In genomic region chr11:71144661-71145060, GRCm38 (mm10) we compare ENCODE assay signal across 12 mouse cellular contexts. TPM values are rescaled to one million over a fixed set of nuclear protein-coding genes. Genes with fewer than 3 reads are reported as not detected.
DNase-seq lines count a peak whose midpoint lies in the region; ATAC-seq lines count a peak whose summit lies in the region.
"Had no signal": no experiment of that assay in that cellular context is flagged by ENCODE, and none has a peak within 500 bp of the region (broad histone marks: within the 10 kb centered on the region; RNA-seq: fewer than 3 reads in every experiment).

Nlrp1a (minus strand) TSS chr11:71144704.

- H3K9me3 ChIP-seq in liver, embryonic 11.5 days (ENCODE audit: control insufficient read depth, low read length): no peaks in the 10 kb centered on the region
- H3K9me3 ChIP-seq in hindbrain, embryonic 10.5 days: no peaks in the 10 kb centered on the region
- H3K9me3 ChIP-seq: heart, embryonic 13.5 days had no signal

- H3K27me3 ChIP-seq in liver, embryonic 11.5 days (replicated peaks; ENCODE audit: control insufficient read depth, insufficient read depth, low read length): no peaks in the 10 kb centered on the region
- H3K27me3 ChIP-seq in hindbrain, embryonic 10.5 days (ENCODE audit: insufficient read depth, poor library complexity, severe bottlenecking): no peaks in the 10 kb centered on the region
- H3K27me3 ChIP-seq: heart, embryonic 13.5 days had no signal

- no peak within 1 kb of the TSS for H3K4me2 ChIP-seq in liver, embryonic 11.5 days
- H3K4me2 ChIP-seq: heart, embryonic 13.5 days had no signal

- 51% methylated on average over 3 of the region's 3 CpGs for WGBS in liver, embryonic 11.5 days
- 80% methylated on average over 3 of the region's 3 CpGs for whole genome bisulfite sequencing in hindbrain, embryonic 10.5 days

- no peaks in the 10 kb centered on the region for H3K36me3 ChIP-seq in liver, embryonic 11.5 days (ENCODE audit: control insufficient read depth, insufficient read depth, low read length)
- no peaks in the 10 kb centered on the region for H3K36me3 ChIP-seq in hindbrain, embryonic 10.5 days
- H3K36me3 ChIP-seq: heart, embryonic 13.5 days had no signal

- H3K4me3 ChIP-seq in liver, embryonic 11.5 days (ENCODE audit: low read depth, low read length): no peak within 1 kb of the TSS
- no peak within 1 kb of the TSS for H3K4me3 ChIP-seq in hindbrain, embryonic 10.5 days
- H3K4me3 ChIP-seq: heart, embryonic 13.5 days had no signal

- H3K27ac ChIP-seq in liver, embryonic 11.5 days (ENCODE audit: low read depth, low read length): no peak within 1 kb of the TSS
- no peak within 1 kb of the TSS for H3K27ac ChIP-seq in hindbrain, embryonic 10.5 days
- H3K27ac ChIP-seq: heart, embryonic 13.5 days had no signal

- H3K4me1 ChIP-seq in liver, embryonic 11.5 days (replicated peaks; ENCODE audit: control insufficient read depth, insufficient read depth, low read length): no peaks in the 10 kb centered on the region
- H3K4me1 ChIP-seq in hindbrain, embryonic 10.5 days (replicated peaks): no peaks in the 10 kb centered on the region
- H3K4me1 ChIP-seq: heart, embryonic 13.5 days had no signal

- H3K9ac ChIP-seq in liver, embryonic 11.5 days (ENCODE audit: low read depth, low read length): no peak within 1 kb of the TSS
- H3K9ac ChIP-seq: heart, embryonic 13.5 days had no signal

- ATAC-seq in liver, embryonic 11.5 days (replicated peaks; ENCODE audit: low FRiP score): no peak

- peak; percentile 6 for DNase-seq in adrenal gland, postnatal 14 days
- no peak for DNase-seq in adrenal gland, adult 18-20 months (ENCODE audit: low spot score in 2 of 2)
- DNase-seq in liver: peak; percentile 10
- DNase-seq in liver, embryonic 11.5 days (ENCODE audit: low spot score): no peak
- DNase-seq in lung, postnatal 14 days: peak; percentile 18
- DNase-seq in thymus, postnatal 10 days (ENCODE audit: low spot score in 2 of 2): peak; percentile 4 to 20
- no peak for DNase-seq in right cerebral cortex, adult 2 months (ENCODE audit: low spot score in 2 of 2)
- DNase-seq in hindbrain, embryonic 10.5 days (ENCODE audit: low spot score): no peak
- DNase-seq: cerebellum, adult 11-12 months; right cerebral cortex, adult 18-20 months had no signal

RNA-seq across cellular contexts. Expression of gene Nlrp1a, which starts in this region (rescaled TPM):
- total RNA-seq in adrenal gland, postnatal 14 days (2021): 1.7 and 2.1 TPM in 2 replicates
- total RNA-seq in adrenal gland, adult 18-20 months (2021): 1 to 10 TPM; 1.4 to 1.5 TPM
- polyA plus RNA-seq in liver, embryonic 11.5 days (2014; fragmentation: Nextera tagmentation; extraction: Ambion mirVana): 0.09 and 0.27 TPM in 2 replicates
- polyA plus RNA-seq in hindbrain, embryonic 10.5 days (2016; fragmentation: Nextera tagmentation; extraction: Ambion mirVana): 0.04 and 0.10 TPM in 2 replicates
- polyA plus RNA-seq: heart, embryonic 13.5 days; large intestine, adult 2 months had no signal

Comparison
In these comparisons a context has a peak if more than half of its experiments do, and no peak if none do; other contexts are left out.
1. DNase-seq: peak in adrenal gland, postnatal 14 days (single experiment), liver (single experiment), lung, postnatal 14 days (single experiment) and thymus, postnatal 10 days (2 of 2); none in adrenal gland, adult 18-20 months (0 of 2), liver, embryonic 11.5 days (single experiment), right cerebral cortex, adult 2 months (0 of 2) and hindbrain, embryonic 10.5 days (single experiment).